Mouse (Mus musculus) CH12.LX (cell line): ENCODE results near the gene Cdk15. TPM values are rescaled to one million over a fixed set of nuclear protein-coding genes. Genes with fewer than 3 reads are reported as not detected.

Experiments used
- DNase-seq: peaks from one replicate; pipeline ENCODE4 v3.0.0-alpha.2; 2013; ENCODE audit errors: extremely low read depth
- H3K27ac ChIP-seq: 2 replicates; pipeline ENCODE4 v1.5.1; 2012; ENCODE audit warnings: low read depth, mild to moderate bottlenecking, control low read depth, moderate library complexity; ENCODE audit not compliant: insufficient read depth
- H3K27me3 ChIP-seq: replicated peaks from 2 replicates; pipeline ENCODE3; 2012; ENCODE audit warnings: inconsistent platforms
- H3K36me3 ChIP-seq, 2 experiments: replicated peaks in 1 of 2; 2 replicates each; pipeline versions ENCODE3 to v1.6.1; 2012; ENCODE audit warnings: inconsistent platforms in 1 of 2, low read length in 1 of 2, mild to moderate bottlenecking in 1 of 2, mixed read lengths in 1 of 2, moderate library complexity in 1 of 2; ENCODE audit not compliant: control insufficient read depth in 1 of 2, insufficient read depth in 1 of 2
- H3K4me1 ChIP-seq, 2 experiments: 2 replicates each; pipeline ENCODE4 v1.6.1; 2012; ENCODE audit warnings: inconsistent platforms in 1 of 2, moderate library complexity in 1 of 2; ENCODE audit not compliant: insufficient read depth in 2 of 2, control insufficient read depth in 1 of 2
- H3K4me2 ChIP-seq: 2 replicates; pipeline ENCODE4 v1.6.1; 2012; ENCODE audit warnings: low read depth, mild to moderate bottlenecking, control low read depth; ENCODE audit not compliant: poor library complexity, insufficient read depth, severe bottlenecking
- H3K4me3 ChIP-seq, 3 experiments: fragments of 150-350 bp in 1 of 3; sonication (generic) in 1 of 3; replicated peaks in 1 of 3; 2 replicates each; pipeline versions ENCODE3 to v1.5.1; 2011 to 2012; ENCODE audit warnings: low read depth in 2 of 3, low read length in 2 of 3, mild to moderate bottlenecking in 2 of 3, moderate library complexity in 2 of 3, control low read depth in 1 of 3, improper control_type of control experiment in 1 of 3, inconsistent platforms in 1 of 3, mixed read lengths in 1 of 3; ENCODE audit not compliant: poor library complexity in 1 of 3
- H3K79me2 ChIP-seq: replicated peaks from 2 replicates; pipeline ENCODE4 v1.6.1; 2012; ENCODE audit warnings: mild to moderate bottlenecking, moderate library complexity; ENCODE audit not compliant: control insufficient read depth, poor library complexity, insufficient read depth, severe bottlenecking; ENCODE audit errors: extremely low read depth
- H3K9ac ChIP-seq: 2 replicates; pipeline ENCODE4 v1.6.1; 2012; ENCODE audit warnings: low read depth, mild to moderate bottlenecking, control low read depth, moderate library complexity; ENCODE audit not compliant: insufficient read depth
- H3K9me3 ChIP-seq: replicated peaks from 2 replicates; pipeline ENCODE3; 2012; ENCODE audit warnings: low read length, inconsistent platforms, mixed read lengths
- BHLHE40 ChIP-seq: IDR thresholded peaks from 2 replicates; pipeline ENCODE4 v1.6.1; 2011; ENCODE audit warnings: mild to moderate bottlenecking, low read depth, low read length, improper control_type of control experiment
- E2F4 ChIP-seq: IDR thresholded peaks from 2 replicates; pipeline ENCODE4 v1.6.1; 2011; ENCODE audit warnings: low read depth, low read length, improper control_type of control experiment; ENCODE audit not compliant: insufficient replicate concordance
- ELF1 ChIP-seq: IDR thresholded peaks from 2 replicates; pipeline ENCODE4 v1.6.1; 2014; ENCODE audit warnings: low read depth, mild to moderate bottlenecking, inconsistent platforms, low read length, improper control_type of control experiment
- EP300 ChIP-seq: IDR thresholded peaks from 2 replicates; pipeline ENCODE4 v1.6.1; 2011; ENCODE audit warnings: low read length, improper control_type of control experiment
- GABPA ChIP-seq: IDR thresholded peaks from 2 replicates; pipeline ENCODE4 v1.6.1; 2012; ENCODE audit warnings: low read depth, low read length, improper control_type of control experiment, inconsistent platforms; ENCODE audit not compliant: insufficient replicate concordance
- JUN ChIP-seq: IDR thresholded peaks from 2 replicates; pipeline ENCODE4 v1.6.1; 2011; ENCODE audit warnings: low read depth, mild to moderate bottlenecking, low read length, improper control_type of control experiment, moderate library complexity; ENCODE audit not compliant: insufficient read depth
- JUND ChIP-seq: conservative IDR thresholded peaks from 2 replicates; pipeline ENCODE4 v1.6.1; 2011; ENCODE audit warnings: low read depth, low read length, improper control_type of control experiment
- KAT2A ChIP-seq: IDR thresholded peaks from 2 replicates; pipeline ENCODE4 v1.6.1; 2012; ENCODE audit warnings: low read length, improper control_type of control experiment, inconsistent platforms; ENCODE audit not compliant: insufficient replicate concordance
- MAZ ChIP-seq: IDR thresholded peaks from 2 replicates; pipeline ENCODE4 v1.6.1; 2012; ENCODE audit warnings: low read depth, mild to moderate bottlenecking, inconsistent platforms, low read length, improper control_type of control experiment, moderate library complexity
- MXI1 ChIP-seq: IDR thresholded peaks from 2 replicates; pipeline ENCODE4 v1.6.1; 2011; ENCODE audit warnings: mild to moderate bottlenecking, low read depth, low read length, improper control_type of control experiment
- MYC ChIP-seq: IDR thresholded peaks from 2 replicates; pipeline ENCODE4 v1.6.1; 2011; ENCODE audit warnings: low read depth, mild to moderate bottlenecking, improper control_type of control experiment, low read length
- NRF1 ChIP-seq: IDR thresholded peaks from 2 replicates; pipeline ENCODE4 v1.6.1; 2014; ENCODE audit warnings: low read depth, mild to moderate bottlenecking, inconsistent platforms, low read length, improper control_type of control experiment, moderate library complexity
- POLR2A ChIP-seq: IDR thresholded peaks from 2 replicates; pipeline ENCODE4 v1.6.1; 2011; ENCODE audit warnings: low read depth, mild to moderate bottlenecking, improper control_type of control experiment, low read length
- POLR2AphosphoS2 ChIP-seq: IDR thresholded peaks from 2 replicates; pipeline ENCODE4 v1.6.1; 2011; ENCODE audit warnings: low read depth, low read length, improper control_type of control experiment
- RAD21 ChIP-seq: IDR thresholded peaks from 2 replicates; pipeline ENCODE4 v1.6.1; 2011; ENCODE audit warnings: low read depth, mild to moderate bottlenecking, low read length, improper control_type of control experiment, moderate library complexity
- SIN3A ChIP-seq: IDR thresholded peaks from 2 replicates; pipeline ENCODE4 v1.6.1; 2012; ENCODE audit warnings: low read length, improper control_type of control experiment, inconsistent platforms
- TBP ChIP-seq: conservative IDR thresholded peaks from 2 replicates; pipeline ENCODE4 v1.6.1; 2011; ENCODE audit warnings: low read depth, low read length, improper control_type of control experiment
- UBTF ChIP-seq: IDR thresholded peaks from 2 replicates; pipeline ENCODE4 v1.6.1; 2012; ENCODE audit warnings: low read depth, mild to moderate bottlenecking, inconsistent platforms, low read length, improper control_type of control experiment, moderate library complexity
- USF2 ChIP-seq: conservative IDR thresholded peaks from 2 replicates; pipeline ENCODE4 v1.6.1; 2011; ENCODE audit warnings: low read depth, low read length, improper control_type of control experiment
- ZC3H11A ChIP-seq: IDR thresholded peaks from 2 replicates; pipeline ENCODE4 v1.6.1; 2012; ENCODE audit warnings: low read depth, mild to moderate bottlenecking, inconsistent platforms, low read length, improper control_type of control experiment
- ZMIZ1 ChIP-seq: IDR thresholded peaks from 2 replicates; pipeline ENCODE4 v1.6.1; 2012; ENCODE audit warnings: low read depth, mild to moderate bottlenecking, inconsistent platforms, low read length, improper control_type of control experiment
- ZNF384 ChIP-seq: IDR thresholded peaks from 2 replicates; pipeline ENCODE4 v1.6.1; 2012; ENCODE audit warnings: low read depth, low read length, improper control_type of control experiment, inconsistent platforms
- dilution Hi-C: fragments of 300-500 bp; cut with MboI; formaldehyde crosslinking; loops from 2 replicates; pipeline ENCODE4 v1.14.3; 2020; ENCODE audit warnings: low sequenced_read_pairs; ENCODE audit not compliant: extremely low pct_unique_long_range_greater_than_20kb, extremely low pct_ligation_motif_present
- in situ Hi-C: fragments of 300-500 bp; cut with MboI; formaldehyde crosslinking; loops from 3 replicates; pipeline ENCODE4 v1.14.3; 2019; ENCODE audit warnings: low sequenced_read_pairs, low pct_ligation_motif_present, low pct_unique_long_range_greater_than_20kb, mixed read lengths
- polyA plus RNA-seq: library from polyadenylated mRNA; unstranded; fragments of >175 nt; gene quantifications from 2 replicates; pipeline ENCODE4 v1.2.1, GENCODE M21; 2012; ENCODE audit warnings: low read depth; ENCODE audit not compliant: insufficient read length
- total RNA-seq, 2 experiments: library from RNA; depleted of rRNA; stranded (reverse); fragments of 300-350 nt in 1 of 2; fragments of >200 nt in 1 of 2; gene quantifications; 2 replicates each; pipeline ENCODE4 v1.2.3; 2012 to 2014

Gene Cdk15
- total and polyA plus RNA-seq, 3 experiments: 0.13 TPM; not detected in 2

- H3K36me3 ChIP-seq: no peaks in the 10 kb centered on the region
- no peaks in the 10 kb centered on the region for H3K27me3 ChIP-seq
- H3K9ac ChIP-seq: no peak overlapping the region
- H3K27ac ChIP-seq: no peak overlapping the region
- H3K79me2 ChIP-seq: no peaks in the 10 kb centered on the region
- dilution Hi-C loops: no loop called here
- H3K4me2 ChIP-seq: no peak overlapping the region
- DNase-seq: no peak
- H3K4me1 ChIP-seq: no peaks in the 10 kb centered on the region; a peak in 1 of 4 replicates
- H3K9me3 ChIP-seq: no peaks in the 10 kb centered on the region
- no peak overlapping the region for H3K4me3 ChIP-seq
- no peak for TF ChIP-seq POLR2A
- no peak for TF ChIP-seq RAD21
- no peak for TF ChIP-seq BHLHE40
- no peak for TF ChIP-seq ZNF384
- no peak for TF ChIP-seq NRF1
- TF ChIP-seq ELF1: no peak
- no peak for TF ChIP-seq SIN3A
- no peak for TF ChIP-seq JUND
- TF ChIP-seq EP300: no peak
- no peak for TF ChIP-seq GABPA
- no peak for TF ChIP-seq TBP
- no peak for TF ChIP-seq MYC
- TF ChIP-seq USF2: no peak
- no peak for TF ChIP-seq E2F4
- no peak for TF ChIP-seq MXI1
- TF ChIP-seq MAZ: no peak
- TF ChIP-seq KAT2A: no peak
- no peak for TF ChIP-seq JUN
- TF ChIP-seq, all 38 proteins: peak for 0
- in situ Hi-C loops: no loop called here
Observed at GRCm38 (mm10) chr1:59364463-59365040, 107.8 kb downstream of the Cdk15 start.

- no peak for TF ChIP-seq UBTF
- no peak for TF ChIP-seq KAT2A
- no peak for TF ChIP-seq ELF1
- TF ChIP-seq ZC3H11A: no peak
- TF ChIP-seq USF2: no peak
- no peak for TF ChIP-seq POLR2AphosphoS2
- no peak for TF ChIP-seq GABPA
- no peak for TF ChIP-seq ZMIZ1
- no peaks in the 10 kb centered on the region for H3K79me2 ChIP-seq
- DNase-seq: no peak
- H3K4me2 ChIP-seq: no peak overlapping the region
- no peaks in the 10 kb centered on the region for H3K27me3 ChIP-seq
- in situ Hi-C loops: no loop called here
- H3K27ac ChIP-seq: no peak overlapping the region
- H3K4me3 ChIP-seq: no peak overlapping the region
- H3K4me1 ChIP-seq: no peaks in the 10 kb centered on the region; a peak in 1 of 4 replicates
- no peaks in the 10 kb centered on the region for H3K9me3 ChIP-seq
- H3K9ac ChIP-seq: no peak overlapping the region
- dilution Hi-C loops: no loop called here
- H3K36me3 ChIP-seq: no peaks in the 10 kb centered on the region
Observed at GRCm38 (mm10) chr1:59367928-59368648, 111.4 kb downstream of the Cdk15 start.
